Mouse (Mus musculus) layer of hippocampus, postnatal 10 days (tissue): ENCODE data around the gene Picalm. TPM values are rescaled to one million over a fixed set of nuclear protein-coding genes. Genes with fewer than 3 reads are reported as not detected.
A peak's percentile ranks its signal among the peaks of the same experiment; 100 is the strongest.
"Not testable (repeated sequence)": the region's sequence is repeated elsewhere in the genome, so short reads cannot be mapped to it uniquely, and the experiment has no call there.

Experiments
- DNase-seq, 2 experiments: peaks; one replicate each; pipeline ENCODE4 v3.0.0; 2021; ENCODE audit warnings: low spot score in 2 of 2
- total RNA-seq, 2 experiments: library from RNA; stranded (reverse); gene quantifications; 2 replicates each; pipeline ENCODE4 v1.2.3; 2021

Picalm gene
- total RNA-seq, 2 experiments from 2014 or later, result 196 to 214 TPM

DNA sequence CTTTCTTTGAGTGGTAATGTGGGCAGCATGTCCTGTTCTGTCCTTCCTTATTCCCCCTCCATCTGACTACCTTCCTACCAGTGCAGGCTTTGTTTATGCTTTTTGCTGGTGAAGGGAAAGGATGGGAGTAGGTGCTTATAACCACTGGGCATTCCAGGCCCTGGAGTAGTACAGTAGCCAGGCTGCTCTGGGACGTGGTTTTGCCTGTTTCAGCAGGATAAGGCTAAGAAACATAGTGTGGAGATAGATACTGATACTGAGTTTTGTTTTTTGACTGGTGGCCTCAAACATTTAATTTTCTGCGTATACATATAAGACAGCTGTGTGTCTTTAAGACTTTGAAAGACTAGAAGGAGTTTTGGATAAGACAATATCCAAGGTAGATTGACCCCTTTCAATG is 73.9 kb downstream of the Picalm start:
- DNase-seq, result no peak

DNA sequence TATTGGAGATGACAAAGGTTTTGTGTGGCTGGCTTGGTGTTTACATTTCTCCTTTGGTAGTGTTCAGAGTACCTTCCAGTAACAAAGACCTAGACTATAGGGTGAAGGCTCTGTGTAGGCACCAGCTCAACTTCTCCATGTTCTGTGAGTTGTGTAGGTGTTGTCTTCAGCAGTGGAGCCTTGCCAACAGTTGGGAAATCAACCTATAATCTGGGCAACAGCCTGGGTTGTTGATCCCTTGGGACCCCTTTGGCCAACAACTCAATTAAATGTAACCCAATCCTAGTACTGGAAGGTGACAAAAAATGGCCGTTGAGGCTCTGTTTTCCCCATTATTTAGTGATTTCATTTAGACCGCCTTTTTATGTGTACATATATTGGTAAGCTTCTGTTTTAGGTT is 80.1 kb downstream of the Picalm start:
- no peak for DNase-seq

GRCm38 (mm10) chr7:90210947-90211346 is 80.9 kb downstream of the Picalm start:
- no peak for DNase-seq

DNA sequence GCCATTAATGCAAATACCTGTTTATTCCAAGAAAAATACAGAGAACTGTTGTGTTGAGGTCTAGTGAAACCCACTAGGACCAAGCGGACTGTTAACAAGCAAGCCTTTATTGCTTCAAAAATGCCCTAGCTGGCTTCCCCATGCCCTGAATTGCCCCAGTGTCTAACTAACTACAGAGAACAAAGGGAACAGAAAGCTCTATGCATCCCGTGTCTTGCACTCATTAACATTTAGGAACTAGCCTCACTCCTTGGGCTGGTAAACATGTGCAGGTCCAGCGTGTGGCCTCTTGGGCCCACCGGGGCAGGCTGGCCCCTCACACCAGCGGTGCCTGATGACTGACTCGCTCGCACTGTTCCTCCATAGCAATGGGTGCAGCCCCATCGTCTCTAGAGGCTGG is 86.5 kb downstream of the Picalm start:
- DNase-seq, result peak; percentile 16 to 29

GRCm38 (mm10) chr7:90218122-90218521 is 88.1 kb downstream of the Picalm start:
- no peak for DNase-seq

DNA sequence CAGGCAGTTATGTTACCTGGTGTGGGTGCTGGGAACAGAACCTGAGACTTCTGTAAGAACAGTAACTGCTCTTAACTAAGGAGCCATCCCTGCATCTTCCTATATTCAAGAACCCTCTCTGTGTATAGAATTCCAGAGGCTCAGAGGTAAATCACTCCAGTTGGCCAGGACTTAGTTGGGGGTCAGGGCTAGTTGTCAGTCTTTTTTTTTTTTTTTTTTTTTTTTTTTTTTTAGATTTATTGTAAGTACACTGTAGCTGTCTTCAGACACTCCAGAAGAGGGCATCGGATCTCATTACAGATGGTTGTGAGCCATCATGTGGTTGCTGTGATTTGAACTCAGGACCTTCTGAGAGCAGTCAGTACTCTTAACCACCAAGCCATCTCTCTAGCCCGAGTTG is 91.5 kb downstream of the Picalm start:
- no peak for DNase-seq

- DNase-seq, result no peak
Measured at GRCm38 (mm10) chr7:90228075-90228474, 98.1 kb downstream of the Picalm start.

- DNase-seq, result not testable (repeated sequence)
Measured at GRCm38 (mm10) chr7:90228884-90229283, 98.9 kb downstream of the Picalm start.

- no peak for DNase-seq
Measured at GRCm38 (mm10) chr7:90231431-90231830, 101.4 kb downstream of the Picalm start.

DNA sequence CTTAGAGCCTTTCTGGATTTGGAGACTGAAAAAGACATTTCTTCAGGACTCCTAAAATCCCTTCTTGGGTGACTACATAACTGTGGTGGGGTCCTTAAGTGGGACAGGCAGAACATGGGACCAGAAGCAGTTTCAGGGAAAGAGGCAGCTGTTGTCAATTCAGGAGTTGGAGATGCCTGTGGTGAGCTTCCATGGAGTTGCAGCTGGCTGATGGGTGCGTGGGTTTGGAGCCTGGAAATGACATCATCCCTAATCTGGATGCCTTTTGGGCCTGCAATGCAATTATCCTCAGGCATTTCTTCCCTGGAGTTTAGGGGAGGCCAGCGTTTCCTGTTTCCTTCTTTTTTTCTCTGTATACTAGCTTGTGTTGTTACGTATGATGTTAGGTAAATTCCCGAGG is 103.9 kb downstream of the Picalm start:
- no peak for DNase-seq

DNA sequence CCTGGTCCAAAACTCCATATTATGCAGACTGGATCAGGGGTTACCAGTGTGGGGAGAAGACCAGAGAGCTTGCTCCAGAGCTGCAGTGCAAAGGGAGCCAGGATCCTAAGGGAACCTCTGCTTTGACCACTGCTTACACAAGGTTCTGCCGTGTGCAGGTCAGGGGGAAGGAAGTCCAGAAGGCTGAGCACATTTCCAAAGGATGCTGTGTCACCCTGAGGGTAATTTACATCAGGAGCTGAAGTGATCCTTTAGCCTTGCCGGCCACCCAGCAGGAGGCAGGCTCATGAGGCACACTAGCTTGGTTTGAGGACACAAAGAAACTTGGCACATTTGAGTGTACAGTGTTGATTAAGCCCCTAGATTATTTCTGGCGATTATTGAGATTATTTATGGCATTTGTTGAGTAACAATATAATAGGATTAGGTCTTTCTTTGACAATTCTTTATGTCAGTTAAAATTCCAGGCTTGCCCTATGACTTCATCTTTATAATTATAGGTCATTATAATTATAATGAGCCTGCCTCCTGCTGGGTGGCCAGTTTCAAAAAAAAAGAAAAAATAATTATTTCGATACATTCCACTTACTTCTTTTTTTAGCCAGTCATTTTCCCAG is 106.4 kb downstream of the Picalm start:
- DNase-seq, result no peak

GRCm38 (mm10) chr7:90243151-90243550 is 113.1 kb downstream of the Picalm start:
- DNase-seq, result no peak

- DNase-seq, result peak in 1 of 2 experiments; percentile 10
Measured at GRCm38 (mm10) chr7:90243643-90244042, 113.6 kb downstream of the Picalm start.

DNA sequence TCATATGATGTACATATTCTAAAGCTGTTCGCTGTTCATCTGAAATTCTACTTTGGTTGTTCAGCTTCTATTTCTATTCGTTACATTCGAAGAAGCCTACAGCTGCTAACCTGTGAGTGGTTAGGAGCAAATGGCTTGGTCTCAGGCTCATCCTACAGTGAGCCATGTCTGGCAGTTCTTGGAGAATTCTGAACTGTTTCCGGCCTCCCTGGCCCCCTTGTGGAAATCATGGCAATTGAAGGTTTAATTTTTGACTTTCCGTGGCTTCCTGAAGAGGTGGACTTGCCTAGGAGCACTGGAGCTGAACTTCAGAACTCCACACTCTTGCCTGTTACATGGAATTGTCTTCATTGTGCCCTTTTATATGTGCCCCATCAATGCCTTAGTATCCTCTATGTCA is 122.9 kb downstream of the Picalm start:
- no peak for DNase-seq

DNA sequence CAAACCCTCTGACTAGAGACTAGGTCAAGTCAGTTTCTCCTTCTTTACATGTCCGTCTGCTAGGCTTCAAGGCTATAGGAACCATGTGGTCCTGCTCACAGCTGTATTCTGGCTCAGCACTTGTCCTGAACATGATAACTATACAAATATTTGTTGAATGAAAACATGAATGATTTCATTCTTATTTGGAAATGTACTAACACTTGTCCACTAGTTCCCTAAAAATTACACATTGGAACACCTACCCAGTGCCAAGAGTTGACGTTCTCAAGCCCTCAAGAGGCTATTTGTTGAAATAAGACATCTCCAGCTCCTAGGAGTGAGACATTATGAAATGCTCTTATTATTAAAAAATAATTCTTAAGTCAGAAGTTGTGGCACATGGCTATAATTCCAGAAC is 128.7 kb downstream of the Picalm start:
- DNase-seq, result no peak

GRCm38 (mm10) chr7:90259899-90260298 is 129.9 kb downstream of the Picalm start:
- no peak for DNase-seq

GRCm38 (mm10) chr7:90261902-90262599 is 132.0 kb downstream of the Picalm start:
- DNase-seq, result no peak

Other genes starting within 250 kb of the Picalm start
- 1 to 10 TPM in 1 of 2 experiments, under 1 TPM in 1; 0.80 to 1.1 TPM for gene Ccdc81, start 226.6 kb upstream of the Picalm start, total RNA-seq
- gene Hikeshi, start 189.0 kb upstream of the Picalm start, total RNA-seq, result 10 to 100 TPM; 85.4 to 89.8 TPM
- 10 to 100 TPM; 27.9 to 34.0 TPM for gene Eed, start 149.2 kb upstream of the Picalm start, total RNA-seq
- not detected for gene Ccdc83, start 135.6 kb downstream of the Picalm start, total RNA-seq
- 10 to 100 TPM; 26.9 to 32.3 TPM for gene Sytl2, start 172.0 kb downstream of the Picalm start, total RNA-seq